Mouse (Mus musculus): ENCODE results near the gene 1600012H06Rik.
"Not testable (repeated sequence)": the region's sequence is repeated elsewhere in the genome, so short reads cannot be mapped to it uniquely, and the experiment has no call there.

Gene 1600012H06Rik

GRCm38 (mm10) chr17:14943009-14943728 is at the start of gene 1600012H06Rik, which contains the start of gene Wdr27:
Gene 1600012H06Rik, plus strand, starts transcription at chr17:14943184.
Gene Wdr27, minus strand, starts transcription at chr17:14943158.
- peak; percentile 97 for DNase-seq (ENCODE audit: low read depth, low spot score)

DNA sequence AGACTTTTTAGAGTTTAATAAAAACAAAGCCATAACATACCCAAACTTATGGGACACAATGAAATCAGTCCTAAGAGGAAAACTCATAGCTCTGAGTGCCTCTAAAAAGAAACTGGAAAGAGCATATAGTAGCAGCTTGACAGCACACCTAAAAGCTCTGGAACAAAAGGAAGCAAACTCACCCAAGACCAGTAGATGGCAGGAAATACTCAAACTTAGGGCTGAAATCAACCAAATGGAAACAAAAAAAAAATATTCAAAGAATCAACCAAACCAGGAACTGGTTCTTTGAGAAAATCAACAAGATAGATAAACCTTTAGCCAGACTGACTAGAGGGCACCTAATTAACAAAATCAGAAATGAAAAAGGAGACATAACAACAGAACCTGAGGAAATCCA is 47.9 kb upstream of the 1600012H06Rik start:
- DNase-seq (ENCODE audit: low read depth, low spot score) = not testable (repeated sequence)

DNA sequence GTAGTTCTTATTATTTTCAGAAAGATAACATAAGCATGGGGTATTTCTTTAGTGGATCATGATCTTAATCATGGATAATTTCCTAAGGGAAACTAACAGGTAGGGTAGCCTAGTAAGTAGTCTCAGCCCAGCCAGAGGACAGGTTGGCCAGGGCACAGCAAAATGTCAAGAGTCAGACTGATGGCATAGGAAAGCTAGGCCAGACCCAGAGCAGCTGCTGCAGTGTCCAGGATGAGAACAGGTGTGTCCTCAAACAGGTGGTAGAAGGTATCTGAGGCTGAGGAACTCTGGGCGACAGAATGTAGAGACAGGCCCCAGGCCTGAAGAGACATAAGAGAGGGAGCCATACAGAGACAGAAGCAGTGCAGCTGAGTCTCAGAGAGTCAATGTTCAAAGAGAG is 44.0 kb upstream of the 1600012H06Rik start:
- DNase-seq (ENCODE audit: low read depth, low spot score) = no peak

DNA sequence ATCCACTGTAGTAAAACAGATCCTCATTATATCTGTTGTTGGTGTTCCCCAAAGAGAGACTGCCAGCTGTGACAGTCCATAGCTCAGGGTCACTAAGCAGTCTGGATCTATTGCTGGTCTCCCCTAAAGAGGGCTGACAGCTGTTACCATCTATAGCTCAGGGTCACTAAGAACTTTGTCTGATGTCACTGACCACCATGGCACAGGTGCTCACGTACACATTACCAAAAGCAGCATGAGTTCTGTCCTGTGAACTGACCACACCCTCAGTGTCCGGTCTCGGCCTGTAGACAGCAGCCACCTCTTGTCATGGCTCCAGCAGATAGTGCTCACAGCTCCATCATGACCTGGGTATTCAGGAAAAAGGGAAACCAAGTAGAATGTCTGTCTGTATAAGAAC is 39.8 kb upstream of the 1600012H06Rik start:
- no peak for DNase-seq (ENCODE audit: low read depth, low spot score)

DNA sequence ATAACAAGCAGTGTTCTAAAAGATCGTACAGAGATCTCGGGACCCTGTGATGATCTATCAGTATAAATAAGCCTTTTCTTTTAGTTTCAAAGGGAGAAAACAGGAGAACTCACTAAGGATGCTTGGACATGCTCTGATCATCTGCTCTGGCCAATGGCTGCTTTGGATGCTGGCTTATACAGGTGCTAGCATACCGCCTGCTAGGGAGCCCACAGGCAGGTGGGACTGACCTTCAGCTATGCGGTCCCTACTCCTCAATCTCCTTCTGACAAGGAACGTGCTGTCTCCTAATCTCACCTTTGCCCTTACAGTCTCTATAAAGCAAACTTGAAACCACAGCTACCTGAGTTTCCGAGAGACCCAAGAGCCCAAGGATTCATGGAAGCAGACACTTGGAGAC is 38.8 kb upstream of the 1600012H06Rik start:
- no peak for DNase-seq (ENCODE audit: low read depth, low spot score)

- DNase-seq (ENCODE audit: low read depth, low spot score) = peak; percentile 45
Measured at GRCm38 (mm10) chr17:14904637-14905265, 38.2 kb upstream of the 1600012H06Rik start.

DNA sequence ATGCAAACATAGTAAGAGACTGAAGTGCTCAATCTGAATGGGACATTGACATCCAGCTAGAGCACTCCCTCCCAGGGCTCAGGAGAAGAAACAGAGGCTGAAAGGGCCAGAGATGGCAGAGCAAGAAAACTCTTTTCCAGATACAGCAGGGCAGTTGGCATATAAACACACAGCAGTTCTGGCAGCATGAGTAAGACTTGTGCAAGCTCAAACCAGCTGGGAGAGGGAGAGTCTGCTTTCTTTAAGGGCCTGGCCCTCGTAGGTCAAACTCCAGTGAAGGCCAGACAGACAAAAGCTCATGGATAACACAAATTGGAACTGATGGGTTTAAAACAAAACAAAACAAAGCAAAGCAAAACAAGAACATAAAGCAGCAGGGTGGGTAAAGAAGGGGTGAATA is 36.4 kb upstream of the 1600012H06Rik start:
- no peak for DNase-seq (ENCODE audit: low read depth, low spot score)

DNA sequence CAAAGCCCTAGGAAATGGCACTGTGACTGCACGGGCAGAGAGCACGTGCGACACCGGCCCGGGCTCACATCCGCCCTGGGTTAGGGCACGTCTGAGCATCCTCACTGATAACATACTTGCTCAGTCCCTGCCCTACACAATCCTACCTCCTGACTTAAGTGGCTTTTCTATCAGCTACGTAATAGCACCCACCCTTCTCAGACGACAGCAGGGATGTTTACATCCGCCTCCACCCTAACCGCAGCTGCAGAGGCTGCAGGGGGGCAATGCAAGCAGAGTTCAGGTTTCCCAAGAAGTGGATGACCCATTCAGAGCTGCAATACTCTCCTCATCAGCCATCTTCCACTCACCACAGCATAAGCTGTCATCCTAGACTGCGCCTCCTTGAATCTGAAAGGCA is 35.8 kb upstream of the 1600012H06Rik start:
- no peak for DNase-seq (ENCODE audit: low read depth, low spot score)

DNA sequence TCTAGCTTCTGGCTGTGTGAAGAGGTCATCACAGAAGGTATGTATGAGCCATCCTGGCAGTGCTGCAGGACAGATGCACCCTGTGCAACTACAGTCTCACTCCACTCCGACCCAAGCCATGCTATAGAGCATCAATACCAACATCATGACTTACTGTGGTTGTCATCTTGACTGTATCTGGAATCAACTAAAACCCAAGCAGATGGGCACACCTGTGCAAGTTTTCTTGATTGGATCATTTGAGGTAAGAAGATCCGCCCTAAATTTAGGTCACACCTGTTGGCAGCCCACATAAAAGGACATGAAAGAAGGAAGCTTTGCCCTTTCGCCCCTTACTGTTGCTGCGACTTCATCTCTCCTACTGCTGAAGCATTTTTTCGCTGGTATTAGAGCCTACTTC is 33.7 kb upstream of the 1600012H06Rik start:
- DNase-seq (ENCODE audit: low read depth, low spot score) = no peak

DNA sequence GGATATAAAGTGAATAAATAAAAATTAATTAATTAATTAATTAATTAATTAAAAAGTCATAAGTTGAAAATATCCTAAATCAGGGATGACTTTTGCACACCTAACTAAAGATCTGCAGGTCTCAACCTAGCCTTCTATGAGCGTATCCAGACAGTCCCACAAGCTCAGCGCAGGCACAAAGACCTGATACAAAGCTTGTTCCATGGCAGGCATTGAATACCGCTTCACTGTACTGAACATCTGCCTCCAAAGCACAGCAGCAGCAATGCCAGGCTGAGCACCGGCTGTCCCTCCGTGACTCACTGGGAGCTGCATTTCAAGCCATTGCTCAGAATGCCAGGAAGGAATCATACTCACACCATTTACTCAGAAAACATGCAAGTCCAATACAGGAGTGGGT is 32.2 kb upstream of the 1600012H06Rik start:
- no peak for DNase-seq (ENCODE audit: low read depth, low spot score)

DNA sequence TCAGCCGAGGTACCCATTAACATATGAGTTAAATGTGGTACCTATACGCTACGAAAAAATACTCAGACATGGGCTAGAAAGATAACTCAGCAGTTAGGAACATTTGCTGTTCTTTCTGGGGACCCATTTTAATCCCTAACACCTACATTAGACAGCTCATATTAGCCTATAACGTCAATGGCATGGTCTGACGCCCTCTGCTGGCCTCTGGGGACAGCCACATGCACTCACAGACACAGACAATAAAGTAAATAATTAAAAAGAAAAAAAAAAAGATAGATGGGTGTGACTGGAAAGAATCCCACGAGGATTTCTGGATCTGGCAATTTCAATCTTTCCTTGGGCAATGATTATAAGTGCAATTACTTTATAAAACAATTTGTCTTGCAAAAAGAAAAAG is 30.6 kb upstream of the 1600012H06Rik start:
- no peak for DNase-seq (ENCODE audit: low read depth, low spot score)

- DNase-seq (ENCODE audit: low read depth, low spot score) = no peak
Measured at GRCm38 (mm10) chr17:14912981-14913380, 30.0 kb upstream of the 1600012H06Rik start.

GRCm38 (mm10) chr17:14914401-14914800 is 28.6 kb upstream of the 1600012H06Rik start:
- DNase-seq (ENCODE audit: low read depth, low spot score) = no peak

GRCm38 (mm10) chr17:14917866-14918265 is 25.1 kb upstream of the 1600012H06Rik start:
- DNase-seq (ENCODE audit: low read depth, low spot score) = no peak

- DNase-seq (ENCODE audit: low read depth, low spot score) = no peak
Measured at GRCm38 (mm10) chr17:14921582-14921981, 21.4 kb upstream of the 1600012H06Rik start.

- no peak for DNase-seq (ENCODE audit: low read depth, low spot score)
Measured at GRCm38 (mm10) chr17:14927644-14928218, 15.3 kb upstream of the 1600012H06Rik start.

- DNase-seq (ENCODE audit: low read depth, low spot score) = no peak
Measured at GRCm38 (mm10) chr17:14928631-14929030, 14.4 kb upstream of the 1600012H06Rik start.

- no peak for DNase-seq (ENCODE audit: low read depth, low spot score)
Measured at GRCm38 (mm10) chr17:14930697-14931096, 12.3 kb upstream of the 1600012H06Rik start.

- no peak for DNase-seq (ENCODE audit: low read depth, low spot score)
Measured at GRCm38 (mm10) chr17:14931469-14931868, 11.5 kb upstream of the 1600012H06Rik start.

GRCm38 (mm10) chr17:14935280-14935679 is 7.7 kb upstream of the 1600012H06Rik start:
- not testable (repeated sequence) for DNase-seq (ENCODE audit: low read depth, low spot score)

GRCm38 (mm10) chr17:14935841-14936605 is 7.0 kb upstream of the 1600012H06Rik start:
- DNase-seq (ENCODE audit: low read depth, low spot score) = no peak

DNA sequence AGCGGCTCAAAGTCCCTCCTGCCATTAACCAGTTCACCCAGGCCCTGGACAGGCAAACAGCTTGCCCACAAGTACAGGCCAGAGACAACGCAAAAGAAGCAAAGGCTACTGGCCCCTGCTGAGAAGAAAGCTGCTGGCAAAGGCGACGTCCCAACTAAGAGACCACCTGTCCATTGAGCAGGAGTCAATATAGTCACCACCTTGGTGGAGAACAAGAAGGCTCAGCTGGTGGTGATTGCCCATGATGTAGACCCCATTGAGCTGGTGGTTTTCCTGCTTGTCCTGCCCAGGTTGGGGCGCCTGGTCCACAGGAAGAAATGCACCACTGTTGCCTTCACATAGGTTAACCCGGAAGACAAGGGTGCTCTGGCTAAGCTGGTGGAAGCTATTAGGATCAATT is 803 bp upstream of the 1600012H06Rik start:
- DNase-seq (ENCODE audit: low read depth, low spot score) = not testable (repeated sequence)

Measured in telencephalon, adult 2 months (tissue).